Mouse (Mus musculus): ENCODE results near the gene Hook2.

Hook2 gene

GRCm38 (mm10) chr8:84973803-84974542 lies 16.4 kb upstream of the Hook2 start:
- no peak for DNase-seq

- no peak for DNase-seq
Observed at GRCm38 (mm10) chr8:84974543-84975142, 15.8 kb upstream of the Hook2 start.

DNA sequence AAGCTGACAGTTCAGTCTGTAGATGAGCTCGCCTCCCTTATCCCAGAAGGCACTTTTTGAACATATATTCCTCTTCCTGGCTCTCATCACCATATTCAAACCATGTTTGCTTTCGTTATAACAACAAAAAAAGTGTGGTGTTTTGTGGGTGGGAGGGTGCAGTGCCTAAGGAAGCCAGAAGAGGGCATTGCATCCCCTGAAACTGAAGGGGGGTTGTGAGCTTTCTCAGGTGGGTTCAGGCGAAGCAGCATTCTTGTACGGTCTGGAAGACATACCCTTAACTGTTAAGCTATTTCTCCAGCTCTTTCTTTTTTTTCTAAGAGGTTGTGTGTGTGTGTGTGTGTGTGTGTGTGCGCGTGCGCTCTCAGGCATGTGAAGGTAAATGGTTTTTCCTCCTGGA lies 15.0 kb upstream of the Hook2 start:
- no peak for DNase-seq

GRCm38 (mm10) chr8:84976031-84976762 lies 14.2 kb upstream of the Hook2 start:
- peak; percentile 95 for DNase-seq

DNA sequence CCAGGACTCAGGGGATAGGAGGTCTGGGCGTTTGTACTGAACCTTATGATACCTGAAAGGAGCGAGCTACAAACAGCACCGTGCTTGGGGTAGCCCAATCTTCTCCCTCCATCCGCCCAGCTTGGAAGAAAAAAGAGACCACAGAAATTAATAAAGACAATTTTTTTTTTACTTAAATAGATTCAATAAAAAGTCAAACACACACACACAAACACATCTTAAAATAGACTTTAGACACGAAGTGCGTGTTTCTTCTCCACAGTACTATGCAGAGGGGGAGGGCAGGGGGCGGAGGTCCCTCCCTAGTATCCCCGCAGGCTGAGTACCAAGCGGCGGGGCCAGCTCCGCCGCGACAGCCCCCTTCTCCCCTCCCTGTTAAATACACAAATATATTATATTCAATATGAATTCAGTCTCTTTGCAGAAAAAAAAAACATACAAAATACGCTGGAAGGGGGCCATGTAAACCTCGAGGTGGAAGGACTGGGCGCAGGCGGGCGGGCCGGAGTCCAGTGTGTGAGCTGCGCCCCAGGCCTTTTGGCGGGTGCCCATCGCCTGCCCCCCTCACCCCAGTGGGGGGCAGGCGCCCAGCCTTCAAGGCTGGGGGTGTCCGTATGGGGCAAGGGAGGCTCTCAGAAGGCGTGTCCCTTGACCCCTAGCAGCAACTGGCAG lies 13.5 kb upstream of the Hook2 start:
- no peak for DNase-seq

- peak; percentile 72 for DNase-seq
Observed at GRCm38 (mm10) chr8:84977435-84978247, 12.8 kb upstream of the Hook2 start.

- peak; percentile 98 for DNase-seq
Observed at GRCm38 (mm10) chr8:84978248-84978940, 12.0 kb upstream of the Hook2 start, which contains the start of gene Junb. Gene Junb (minus strand): TSS chr8:84978718.

- peak; percentile 97 for DNase-seq
Observed at GRCm38 (mm10) chr8:84979599-84980421, 10.6 kb upstream of the Hook2 start.

GRCm38 (mm10) chr8:84980622-84981358 lies 9.6 kb upstream of the Hook2 start:
- DNase-seq = peak; percentile 87

GRCm38 (mm10) chr8:84981644-84982498 lies 8.5 kb upstream of the Hook2 start:
- peak; percentile 79 for DNase-seq

DNA sequence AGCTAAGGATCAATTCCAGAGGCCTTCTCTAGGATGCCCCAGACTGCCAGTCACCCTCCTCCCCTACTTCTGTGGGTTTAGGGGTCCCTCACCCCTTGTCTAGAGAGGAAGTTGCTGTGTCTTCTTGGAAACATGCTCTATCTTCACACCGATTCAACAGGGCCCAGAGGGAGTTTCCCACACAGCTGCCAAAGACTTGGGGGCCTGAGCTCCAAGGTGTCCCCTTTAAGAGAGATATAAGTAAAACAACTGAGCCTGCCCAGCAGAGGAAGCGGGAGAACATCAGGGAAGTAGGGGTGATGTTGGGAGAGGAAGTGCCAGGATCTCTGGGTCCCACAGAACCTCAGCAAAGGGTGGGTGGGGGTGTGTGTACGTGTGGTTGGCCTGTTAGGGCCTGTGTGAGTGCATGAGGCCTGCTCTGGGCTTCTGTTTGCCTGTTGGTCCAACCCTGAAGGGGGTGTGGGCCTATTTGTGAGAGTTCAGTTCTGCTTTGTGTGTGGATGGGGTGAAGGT lies 7.8 kb upstream of the Hook2 start:
- peak; percentile 56 for DNase-seq

- no peak for DNase-seq
Observed at GRCm38 (mm10) chr8:84984294-84985048, 5.9 kb upstream of the Hook2 start.

GRCm38 (mm10) chr8:84985049-84985683 lies 5.2 kb upstream of the Hook2 start:
- no peak for DNase-seq

DNA sequence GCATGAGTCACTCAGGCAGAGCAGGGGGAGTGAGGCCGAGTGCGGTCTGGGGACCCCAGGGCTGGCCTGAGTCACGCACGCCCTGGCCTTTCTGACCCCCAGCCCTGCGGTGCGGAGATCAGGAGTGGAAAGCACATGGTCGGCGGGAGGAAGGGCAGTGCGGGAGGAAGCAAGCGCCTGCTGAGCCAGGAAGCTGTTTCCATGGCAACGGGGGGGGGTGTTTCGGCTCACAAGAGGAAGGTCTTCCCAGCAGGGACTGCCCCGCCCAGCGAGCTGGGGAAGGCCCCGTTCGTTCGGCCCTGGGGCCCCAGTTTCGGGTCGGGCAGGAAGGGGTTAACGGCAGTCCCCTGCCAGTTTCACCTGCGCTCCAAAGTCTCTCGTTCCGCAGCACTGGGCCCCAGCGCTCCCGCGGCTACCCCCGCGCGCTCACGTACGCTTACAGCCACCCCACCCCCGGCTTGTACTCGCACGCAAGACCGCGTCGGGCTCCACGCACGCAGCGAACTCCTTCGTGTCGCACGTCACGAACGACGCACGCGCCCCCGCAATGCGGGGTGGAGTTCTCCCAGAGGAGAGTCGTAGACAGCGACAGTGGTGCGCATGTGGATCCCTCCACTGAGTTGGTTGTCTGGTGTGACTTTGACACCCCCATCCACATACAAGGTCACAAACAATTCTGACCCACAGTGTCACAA lies 4.6 kb upstream of the Hook2 start:
- peak; percentile 96 for DNase-seq

GRCm38 (mm10) chr8:84986379-84986945 lies 3.9 kb upstream of the Hook2 start:
- no peak for DNase-seq

DNA sequence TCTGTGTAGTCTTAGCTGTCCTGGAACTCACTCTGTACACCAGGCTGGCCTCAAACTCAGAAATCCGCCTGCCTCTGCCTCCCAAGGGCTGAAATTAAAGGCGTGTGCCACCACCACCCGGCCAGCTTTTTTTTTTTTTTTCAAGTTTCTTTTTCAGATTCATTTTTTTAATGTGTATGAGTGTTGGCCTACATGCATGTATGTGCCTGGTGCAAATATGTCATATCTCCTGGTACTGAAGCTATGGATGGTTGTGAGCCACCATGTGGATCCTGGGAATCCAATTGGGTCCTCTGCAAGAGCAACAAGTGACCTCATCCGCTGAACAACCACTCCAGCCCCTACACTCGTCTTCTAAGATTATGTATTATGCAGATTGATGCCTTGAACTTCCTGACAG lies 3.0 kb upstream of the Hook2 start:
- no peak for DNase-seq

DNA sequence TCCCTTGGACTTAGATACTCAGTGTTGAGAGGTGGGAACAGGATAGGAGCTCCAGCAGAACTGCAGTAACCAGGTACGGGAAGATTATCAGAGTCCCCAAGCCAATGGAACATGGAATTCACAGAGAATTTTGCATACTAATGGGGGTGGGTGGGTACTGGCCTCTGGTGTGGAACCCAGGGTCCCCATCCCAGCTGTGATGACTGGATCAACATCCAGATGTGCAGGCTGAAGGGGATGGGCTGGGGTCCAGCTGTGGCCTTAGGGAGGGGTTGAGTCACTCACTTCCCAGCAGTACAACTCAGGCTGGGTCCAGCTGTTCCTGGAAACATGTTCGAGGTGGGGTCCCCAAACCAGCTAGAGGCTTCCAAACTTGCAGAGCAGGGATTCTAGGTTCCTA lies 2.5 kb upstream of the Hook2 start:
- DNase-seq = no peak

All from layer of hippocampus, adult 9-11 months (tissue).